Mouse (Mus musculus) myocyte (in vitro differentiated cells): ENCODE results near the gene A830031A19Rik. TPM values are rescaled to one million over a fixed set of nuclear protein-coding genes. Genes with fewer than 3 reads are reported as not detected.

ENCODE experiments used
- H3K27me3 ChIP-seq: one replicate; pipeline ENCODE4 v1.6.1; 2011; ENCODE audit not compliant: control insufficient read depth, insufficient read depth, insufficient read length
- H3K36me3 ChIP-seq: one replicate; pipeline ENCODE4 v1.6.1; 2011; ENCODE audit not compliant: control insufficient read depth, insufficient read depth
- H3K4me2 ChIP-seq: one replicate; pipeline ENCODE4 v1.6.1; 2011; ENCODE audit warnings: low read depth, control low read depth
- H3K4me3 ChIP-seq: one replicate; pipeline ENCODE4 v1.5.1; 2011; ENCODE audit warnings: mild to moderate bottlenecking, control low read depth, moderate library complexity
- H3K79me2 ChIP-seq: one replicate; pipeline ENCODE4 v1.6.1; 2011; ENCODE audit not compliant: control insufficient read depth, insufficient read depth
- H3ac ChIP-seq: one replicate; pipeline ENCODE4 v1.6.1; 2011; ENCODE audit not compliant: control insufficient read depth, insufficient read length
- CEBPB ChIP-seq: IDR thresholded peaks from 2 replicates; pipeline ENCODE4 v1.6.1; 2011; ENCODE audit warnings: mild to moderate bottlenecking, moderate library complexity; ENCODE audit not compliant: poor library complexity, insufficient read depth, severe bottlenecking
- E2F4 ChIP-seq: IDR thresholded peaks from one replicate; pipeline ENCODE4 v1.6.1; 2011; ENCODE audit warnings: mild to moderate bottlenecking, control low read depth, moderate library complexity; ENCODE audit not compliant: insufficient read depth
- MAX ChIP-seq: IDR thresholded peaks from one replicate; pipeline ENCODE4 v1.6.1; 2011; ENCODE audit warnings: low read depth, mild to moderate bottlenecking, control low read depth
- MYOD1 ChIP-seq, 3 experiments: IDR thresholded peaks; one replicate each; pipeline ENCODE4 v1.6.1; 2011; ENCODE audit warnings: control low read depth in 2 of 3, low read depth in 2 of 3, mild to moderate bottlenecking in 2 of 3, moderate library complexity in 1 of 3; ENCODE audit not compliant: insufficient read length in 2 of 3, control insufficient read depth in 1 of 3
- MYOG ChIP-seq, 3 experiments: IDR thresholded peaks; one replicate each; pipeline ENCODE4 v1.6.1; 2011; ENCODE audit warnings: control low read depth in 2 of 3, low read depth in 2 of 3, mild to moderate bottlenecking in 2 of 3; ENCODE audit not compliant: insufficient read length in 2 of 3, control insufficient read depth in 1 of 3, insufficient read depth in 1 of 3
- POLR2A ChIP-seq: IDR thresholded peaks from one replicate; pipeline ENCODE4 v1.6.1; 2011; ENCODE audit warnings: low read depth, mild to moderate bottlenecking, control low read depth, moderate library complexity; ENCODE audit not compliant: insufficient read length
- POLR2AphosphoS2 ChIP-seq: IDR thresholded peaks from one replicate; pipeline ENCODE4 v1.6.1; 2011; ENCODE audit warnings: low read depth, control low read depth; ENCODE audit not compliant: insufficient read length
- REST ChIP-seq: IDR thresholded peaks from one replicate; pipeline ENCODE4 v1.6.1; 2011; ENCODE audit warnings: mild to moderate bottlenecking, control low read depth, moderate library complexity; ENCODE audit not compliant: insufficient read depth, insufficient read length
- SRF ChIP-seq: IDR thresholded peaks from one replicate; pipeline ENCODE4 v1.6.1; 2011; ENCODE audit warnings: low read depth; ENCODE audit not compliant: control insufficient read depth, insufficient read length
- TCF12 ChIP-seq: IDR thresholded peaks from one replicate; pipeline ENCODE4 v1.6.1; 2011; ENCODE audit warnings: mild to moderate bottlenecking, control low read depth; ENCODE audit not compliant: poor library complexity, insufficient read depth, severe bottlenecking
- TCF3 ChIP-seq: IDR thresholded peaks from one replicate; pipeline ENCODE4 v1.6.1; 2011; ENCODE audit warnings: low read depth, control low read depth; ENCODE audit not compliant: insufficient read length
- USF1 ChIP-seq: IDR thresholded peaks from one replicate; pipeline ENCODE4 v1.6.1; 2011; ENCODE audit warnings: low read depth, mild to moderate bottlenecking, control low read depth, moderate library complexity
- polyA plus RNA-seq: library from polyadenylated mRNA; unstranded; fragments of >200 nt; fragmentation: generic; extraction: Trizol; gene quantifications from one replicate; pipeline ENCODE4 v1.2.1, GENCODE M21; 2012; ENCODE audit warnings: missing spikeins

Gene A830031A19Rik
- polyA plus RNA-seq, 1 experiment, result not detected

- H3K79me2 ChIP-seq, result no peaks in the 10 kb centered on the region
- H3K27me3 ChIP-seq, result no peaks in the 10 kb centered on the region
- TF ChIP-seq TCF3 (no peak), E2F4 (no peak), POLR2A (no peak)
- no peak overlapping the region for H3K4me2 ChIP-seq
- no peaks in the 10 kb centered on the region for H3K36me3 ChIP-seq
- H3ac ChIP-seq, result no peak overlapping the region
- H3K4me3 ChIP-seq, result no peak overlapping the region
These were observed 41.9 kb upstream of the A830031A19Rik start for GRCm38 (mm10) chr11:24116582-24117318.

- H3K4me3 ChIP-seq, result no peak overlapping the region
- H3K27me3 ChIP-seq, result no peaks in the 10 kb centered on the region
- TF ChIP-seq REST, result no peak
- TF ChIP-seq POLR2AphosphoS2, result no peak
- no peak for TF ChIP-seq CEBPB
- TF ChIP-seq MAX, result no peak
- no peak for TF ChIP-seq TCF3
- TF ChIP-seq MYOG (IDR thresholded peaks at IDR 0.05; ENCODE audit: control insufficient read depth in 1 of 3, insufficient read depth in 1 of 3, insufficient read length in 2 of 3, low read depth in 2 of 3), result no peak
- no peak for TF ChIP-seq POLR2A
- H3K4me2 ChIP-seq, result no peak overlapping the region
- H3K79me2 ChIP-seq, result no peaks in the 10 kb centered on the region
- no peak overlapping the region for H3ac ChIP-seq
- no peaks in the 10 kb centered on the region for H3K36me3 ChIP-seq
These were observed 41.2 kb upstream of the A830031A19Rik start for GRCm38 (mm10) chr11:24116041-24116440.

- Histone ChIP-seq H3K36me3 (no peaks in the 10 kb centered on the region), H3K79me2 (no peaks in the 10 kb centered on the region), H3K4me3 (no peak overlapping the region), H3K4me2 (no peak overlapping the region), H3ac (no peak overlapping the region), H3K27me3 (no peaks in the 10 kb centered on the region)
- no peak for TF ChIP-seq MYOG (IDR thresholded peaks at IDR 0.05; ENCODE audit: control insufficient read depth in 1 of 3, insufficient read depth in 1 of 3, insufficient read length in 2 of 3, low read depth in 2 of 3)
These were observed 40.3 kb upstream of the A830031A19Rik start for GRCm38 (mm10) chr11:24115017-24115752.

DNA sequence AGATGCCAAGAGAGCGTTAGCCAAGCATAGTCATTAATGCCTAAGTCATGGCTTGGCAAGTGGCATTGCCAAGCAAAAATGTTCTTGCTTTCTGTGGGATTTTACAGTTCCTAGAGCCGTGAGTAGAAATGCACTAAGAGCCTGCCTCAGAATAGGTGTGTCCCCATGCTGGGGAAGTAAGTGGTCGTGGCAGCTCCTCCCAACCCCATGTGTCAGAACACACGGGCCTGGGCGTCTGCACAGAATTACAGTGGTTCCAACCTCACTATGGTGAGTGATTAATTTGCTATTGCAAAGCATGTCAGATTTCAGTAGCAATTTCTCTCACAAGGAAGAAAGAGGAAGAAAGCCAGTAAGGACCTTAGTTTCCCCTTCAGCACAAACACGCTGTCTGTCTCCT is 36.9 kb upstream of the A830031A19Rik start:
- Histone ChIP-seq H3K36me3 (no peaks in the 10 kb centered on the region), H3K4me3 (no peak overlapping the region), H3K27me3 (no peaks in the 10 kb centered on the region), H3K79me2 (no peaks in the 10 kb centered on the region), H3ac (no peak overlapping the region), H3K4me2 (no peak overlapping the region)
- TF ChIP-seq TCF3, result no peak
- no peak for TF ChIP-seq CEBPB
- TF ChIP-seq POLR2A, result no peak
- no peak for TF ChIP-seq TCF12
- TF ChIP-seq E2F4, result no peak
- no peak for TF ChIP-seq MYOG (IDR thresholded peaks at IDR 0.05; ENCODE audit: control insufficient read depth in 1 of 3, insufficient read depth in 1 of 3, insufficient read length in 2 of 3, low read depth in 2 of 3)

DNA sequence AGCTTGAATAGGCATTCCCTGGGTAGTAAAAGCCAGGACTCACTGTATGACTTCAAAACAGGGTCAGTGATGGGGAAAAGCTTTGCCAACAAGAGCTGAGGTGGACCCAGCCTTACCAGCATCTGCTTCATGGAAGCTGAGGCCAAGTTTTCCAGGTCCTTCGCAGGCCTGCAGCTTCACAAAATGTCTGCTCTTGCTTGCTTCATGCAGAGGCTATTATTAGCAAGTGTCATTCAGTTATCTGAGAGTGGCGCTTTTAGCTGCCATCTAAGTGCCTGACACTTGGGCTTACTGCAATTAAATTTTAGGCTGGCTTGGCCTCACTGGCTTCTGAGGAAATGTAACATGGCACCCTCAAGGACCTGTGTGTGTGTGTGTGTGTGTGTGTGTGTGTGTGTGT is 35.3 kb upstream of the A830031A19Rik start:
- Histone ChIP-seq H3ac (no peak overlapping the region), H3K36me3 (no peaks in the 10 kb centered on the region), H3K4me3 (no peak overlapping the region), H3K79me2 (no peaks in the 10 kb centered on the region), H3K27me3 (no peaks in the 10 kb centered on the region), H3K4me2 (no peak overlapping the region)
- TF ChIP-seq MYOD1 (IDR thresholded peaks at IDR 0.05; ENCODE audit: control insufficient read depth in 1 of 3, insufficient read length in 2 of 3, low read depth in 2 of 3) (no peak), REST (no peak), CEBPB (no peak), POLR2AphosphoS2 (no peak), MAX (no peak), TCF3 (no peak), POLR2A (no peak), MYOG (IDR thresholded peaks at IDR 0.05; ENCODE audit: control insufficient read depth in 1 of 3, insufficient read depth in 1 of 3, insufficient read length in 2 of 3, low read depth in 2 of 3) (no peak), USF1 (no peak), E2F4 (no peak), SRF (no peak), TCF12 (no peak)
